Mouse (Mus musculus) CD4-positive naive resting alpha-beta T cell, adult 76 days (primary cell): Measurements from ENCODE around the gene Gm26741. TPM values are rescaled to one million over a fixed set of nuclear protein-coding genes. Genes with fewer than 3 reads are reported as not detected.

Source experiments
- total RNA-seq: library from RNA; stranded (reverse); gene quantifications from one replicate; pipeline ENCODE4 v1.2.4, GENCODE M21; 2023

Gm26741 gene
- not detected for total RNA-seq

DNA sequence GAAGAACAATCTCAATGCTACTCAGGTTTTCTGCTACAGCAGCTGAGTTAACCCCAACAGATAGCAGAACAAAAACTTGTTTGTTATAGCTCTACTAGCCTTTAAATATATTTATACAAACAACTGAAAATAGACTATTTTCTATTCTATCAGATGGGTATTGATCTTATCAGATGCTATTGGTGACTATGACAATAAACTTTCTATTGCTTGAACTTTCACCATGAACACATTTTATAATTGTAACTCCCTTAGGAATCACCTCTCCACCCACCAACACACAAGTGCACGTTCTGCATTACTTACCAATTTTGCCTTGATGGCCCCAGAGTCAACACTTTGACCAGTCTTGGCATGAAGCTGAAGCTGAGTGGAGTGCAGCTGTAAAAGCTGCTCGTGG, at the start of gene Gm26741:
TSS of gene Gm26741 (plus strand) at position 301 of the 400 bp plus-strand sequence.

DNA sequence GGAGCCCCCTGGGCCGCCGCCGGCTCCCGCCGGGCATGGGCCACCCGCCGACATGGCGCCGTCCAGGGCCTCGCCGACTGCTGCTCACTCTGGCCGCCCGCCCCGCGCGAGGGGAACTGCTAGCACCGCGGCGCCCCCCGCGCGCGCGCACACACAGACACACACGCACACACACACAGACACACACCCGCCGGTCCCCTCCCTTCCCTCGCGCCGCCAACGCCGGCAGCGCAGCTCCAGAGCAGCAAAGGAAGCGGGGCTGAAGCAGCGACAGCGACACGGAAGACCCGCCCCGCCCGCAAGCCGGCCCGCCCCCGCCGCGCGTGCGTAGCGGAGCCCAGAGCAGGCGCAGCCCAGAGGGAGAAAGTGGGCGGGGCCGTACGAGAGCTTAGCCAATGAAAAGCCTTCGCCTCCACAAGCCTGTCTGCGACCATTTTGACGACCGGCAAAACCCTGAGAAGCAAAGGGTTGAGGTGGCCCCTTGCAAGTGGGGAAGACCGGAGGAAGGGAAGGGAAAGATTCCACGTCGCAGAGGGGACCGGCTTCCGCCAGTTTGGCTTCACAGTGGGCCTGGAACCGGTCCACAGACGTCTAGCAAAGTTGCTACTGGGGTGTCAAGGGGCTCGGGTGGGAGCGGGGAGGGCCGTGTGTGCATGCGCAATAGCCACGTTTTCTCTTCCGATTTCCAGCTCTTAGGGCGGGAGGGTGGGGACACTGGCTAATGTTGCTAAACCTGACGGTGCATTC, 23.5 kb downstream of the Gm26741 start, which contains the start of gene Gopc:
TSS of gene Gopc (minus strand) at position 280 of the 747 bp plus-strand sequence.

DNA sequence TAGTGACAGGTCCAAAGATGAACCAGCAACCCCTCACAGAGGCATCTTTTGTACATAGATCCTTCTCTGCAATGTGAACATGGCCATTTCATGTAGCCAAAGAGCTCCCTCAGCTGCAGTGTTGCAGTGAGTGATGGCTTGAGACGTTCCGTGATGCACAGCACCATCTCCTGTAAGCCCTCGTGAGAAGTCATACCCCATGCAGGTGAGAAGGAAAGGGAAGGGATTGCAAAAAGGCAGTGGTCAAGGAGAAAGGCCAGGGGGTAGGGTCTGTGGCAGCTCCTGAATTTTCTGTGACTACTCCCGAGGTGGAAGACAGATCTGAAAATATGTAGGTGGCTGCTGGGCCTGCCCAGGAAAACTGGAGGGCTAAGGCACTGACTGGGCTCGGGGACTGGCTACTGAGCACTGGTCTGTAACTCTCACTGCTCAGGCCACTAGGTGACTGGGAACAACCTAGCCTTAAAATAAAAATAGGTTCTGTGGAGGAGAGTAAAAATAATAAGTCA, 30.4 kb downstream of the Gm26741 start, which contains the start of gene Nepn:
TSS of gene Nepn (plus strand) at position 51 of the 509 bp plus-strand sequence.

Other genes with a start within 250 kb of the Gm26741 start
- gene Ros1, start 163.5 kb upstream of the Gm26741 start, total RNA-seq: not detected
- gene Dcbld1, start 125.1 kb upstream of the Gm26741 start, total RNA-seq: 0.26 TPM
- gene Gopc, start 23.4 kb downstream of the Gm26741 start, total RNA-seq: 16.5 TPM
- gene Nepn, start 30.2 kb downstream of the Gm26741 start, total RNA-seq: not detected
- gene Nus1, start 58.8 kb downstream of the Gm26741 start, total RNA-seq: 39.8 TPM